Mouse (Mus musculus) mesoderm, embryonic 11.5 days (tissue): Measurements from ENCODE around the gene Mepce.

Experiments
- DNase-seq: peaks from one replicate; pipeline ENCODE4 v3.0.0-alpha.2; 2012; ENCODE audit warnings: low read depth, low spot score

The Mepce gene

DNA sequence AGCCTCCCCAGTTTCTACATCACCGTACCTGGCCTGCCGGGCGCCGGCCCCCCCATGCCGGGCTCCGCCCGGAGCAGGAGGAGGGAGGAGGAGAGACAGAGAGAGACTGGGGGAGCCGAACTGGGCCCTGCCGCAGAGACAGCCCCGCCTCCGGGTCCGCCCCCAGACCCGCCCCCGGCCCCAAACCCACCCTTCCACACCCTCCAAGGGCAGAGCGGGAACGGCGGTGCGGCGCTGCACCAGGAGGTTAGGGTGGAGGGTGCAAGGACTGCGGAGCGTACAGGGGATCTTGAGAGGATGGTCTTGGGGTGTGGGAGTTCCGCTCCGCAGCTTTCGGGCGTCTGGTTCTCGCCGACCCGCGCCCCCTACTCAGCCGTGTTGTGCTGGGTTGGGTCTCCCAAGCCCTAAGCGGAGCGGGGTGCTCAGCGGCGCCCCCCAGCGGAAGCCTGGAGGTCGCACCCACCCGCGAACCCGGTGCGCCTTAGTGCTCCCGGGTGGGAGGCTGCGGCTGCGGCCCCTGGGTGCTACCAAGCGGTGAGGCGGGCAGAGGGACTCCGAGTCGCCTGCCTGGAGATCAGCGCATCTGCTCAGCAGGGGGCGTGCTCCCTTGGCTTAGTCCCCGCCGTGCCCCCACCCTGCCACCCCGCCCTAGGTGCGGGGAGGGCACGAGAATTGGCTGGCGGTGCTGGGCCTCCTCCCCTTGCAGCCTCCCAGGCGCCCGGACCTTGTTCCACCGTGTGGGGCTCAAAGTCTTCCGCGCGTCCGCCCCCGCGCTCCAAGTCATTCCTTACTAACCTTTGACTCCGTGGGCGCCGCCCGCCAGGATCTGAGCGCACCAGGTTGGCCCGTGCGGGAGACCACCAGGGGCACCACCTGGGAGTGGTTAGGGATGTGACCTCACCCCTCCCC lies 46.2 kb downstream of the Mepce start, which contains the start of gene Nyap1:
Gene Nyap1, minus strand, starts transcription at position 585 of the 909 bp plus-strand sequence.
- DNase-seq, result peak; percentile 82

- no peak for DNase-seq
Measured at GRCm38 (mm10) chr5:137740506-137740905, 46.9 kb downstream of the Mepce start.

DNA sequence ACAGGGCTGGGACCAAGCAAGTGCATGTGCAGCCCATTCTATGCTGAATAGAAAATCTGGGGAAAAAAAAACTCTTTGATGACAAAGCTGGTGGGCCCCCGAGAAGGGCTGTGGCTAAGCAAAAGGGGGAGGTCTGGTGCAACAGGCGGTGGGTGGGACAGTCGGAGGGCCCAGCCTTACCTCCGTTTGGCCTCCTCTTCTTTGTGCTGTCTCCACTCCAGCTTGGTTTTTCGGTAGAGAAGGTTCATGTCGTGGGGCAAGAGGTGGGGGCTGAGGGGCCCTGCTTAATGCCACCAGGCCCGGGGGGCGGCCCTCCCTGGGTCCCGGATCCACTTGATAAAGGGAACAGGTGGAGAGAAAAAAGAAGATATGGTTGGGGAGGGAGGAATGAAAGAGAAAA lies 48.0 kb downstream of the Mepce start:
- no peak for DNase-seq

DNA sequence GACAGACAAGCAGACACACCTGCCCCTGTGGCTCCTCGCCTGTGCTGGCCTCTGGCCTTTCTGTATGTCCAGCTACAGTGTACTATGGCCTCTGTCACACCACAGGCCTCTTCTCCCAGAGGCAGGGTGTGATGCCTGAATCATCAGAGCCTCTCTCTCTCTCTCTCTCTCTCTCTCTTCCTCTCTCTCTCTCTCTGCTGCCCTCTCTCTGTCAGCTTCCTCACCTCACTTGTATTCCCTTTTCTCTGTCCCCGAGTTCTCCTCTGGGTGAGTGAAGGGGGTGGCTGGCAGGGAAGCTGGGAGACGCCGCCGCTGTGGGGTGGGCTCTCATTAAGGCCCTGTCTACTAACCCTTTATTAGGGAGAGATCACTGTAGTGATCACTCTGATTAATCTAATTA lies 48.9 kb downstream of the Mepce start:
- no peak for DNase-seq

GRCm38 (mm10) chr5:137737400-137737940 lies 50.0 kb downstream of the Mepce start:
- no peak for DNase-seq

DNA sequence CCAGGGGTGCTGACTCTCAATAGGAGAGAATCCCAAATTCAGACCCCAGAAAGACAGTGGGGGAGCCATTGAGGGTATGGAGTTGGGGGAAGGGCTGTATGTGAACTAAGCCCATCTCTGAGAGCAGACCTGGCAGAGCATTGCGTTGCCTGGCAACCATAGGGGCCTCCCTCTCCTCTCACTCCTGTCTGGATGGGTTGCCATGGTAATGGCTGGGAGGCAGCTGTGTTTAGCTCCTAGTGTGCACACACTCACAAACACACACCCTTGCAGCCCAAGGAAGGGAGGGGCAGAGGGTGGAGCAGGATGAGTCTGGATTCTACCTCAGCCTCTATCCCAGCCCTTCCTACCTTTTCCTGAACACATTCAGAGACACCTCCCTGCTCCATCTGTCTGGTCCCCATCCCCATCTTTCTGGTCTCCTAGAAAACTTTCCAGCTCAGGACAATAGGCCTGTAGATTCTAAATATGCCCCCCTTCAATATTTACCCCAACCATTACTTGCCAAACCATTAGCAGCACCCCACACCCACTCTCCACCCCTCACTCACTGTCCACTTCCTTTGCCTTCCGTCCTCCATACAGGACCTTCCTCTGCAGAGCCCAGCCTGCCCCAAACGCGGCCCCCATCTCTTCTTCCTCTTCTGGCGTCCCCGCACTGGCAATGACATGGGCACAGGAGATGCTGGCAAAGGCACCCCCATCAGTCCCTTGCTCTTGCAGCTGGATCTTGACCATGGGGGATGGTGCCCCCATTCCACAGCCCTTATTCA lies 53.0 kb downstream of the Mepce start:
- DNase-seq, result peak; percentile 91

GRCm38 (mm10) chr5:137733638-137734288 lies 53.7 kb downstream of the Mepce start:
- DNase-seq, result no peak
